Mouse (Mus musculus): ENCODE data around the gene Usp45.

The Usp45 gene

GRCm38 (mm10) chr4:21789836-21790235, 22.9 kb downstream of the Usp45 start:
- DNase-seq (ENCODE audit: low spot score in 2 of 2) = peak in 1 of 2 experiments; percentile 2

GRCm38 (mm10) chr4:21793631-21794030, 26.7 kb downstream of the Usp45 start:
- peak in 1 of 2 experiments; percentile 6 for DNase-seq (ENCODE audit: low spot score in 2 of 2)

GRCm38 (mm10) chr4:21801013-21801412, 34.1 kb downstream of the Usp45 start:
- no peak for DNase-seq (ENCODE audit: low spot score in 2 of 2)

- no peak for DNase-seq (ENCODE audit: low spot score in 2 of 2)
Observed at GRCm38 (mm10) chr4:21801620-21802019, 34.7 kb downstream of the Usp45 start.

- no peak for DNase-seq (ENCODE audit: low spot score in 2 of 2)
Observed at GRCm38 (mm10) chr4:21807204-21807603, 40.2 kb downstream of the Usp45 start.

GRCm38 (mm10) chr4:21810608-21811007, 43.7 kb downstream of the Usp45 start:
- DNase-seq (ENCODE audit: low spot score in 2 of 2) = no peak

- no peak for DNase-seq (ENCODE audit: low spot score in 2 of 2)
Observed at GRCm38 (mm10) chr4:21812635-21813034, 45.7 kb downstream of the Usp45 start.

- peak in 1 of 2 experiments; percentile 32 for DNase-seq (ENCODE audit: low spot score in 2 of 2)
Observed at GRCm38 (mm10) chr4:21814029-21814428, 47.1 kb downstream of the Usp45 start.

- no peak for DNase-seq (ENCODE audit: low spot score in 2 of 2)
Observed at GRCm38 (mm10) chr4:21826616-21827015, 59.7 kb downstream of the Usp45 start.

GRCm38 (mm10) chr4:21832844-21833243, 65.9 kb downstream of the Usp45 start:
- no peak for DNase-seq (ENCODE audit: low spot score in 2 of 2)

GRCm38 (mm10) chr4:21847481-21848286, 80.7 kb downstream of the Usp45 start, which contains the start of gene Pnisr:
TSS of gene Pnisr (plus strand) at chr4:21847583.
- DNase-seq (ENCODE audit: low spot score in 2 of 2) = peak; percentile 88 to 94

GRCm38 (mm10) chr4:21848287-21848630, 81.3 kb downstream of the Usp45 start:
- peak; percentile 86 to 87 for DNase-seq (ENCODE audit: low spot score in 2 of 2)

- no peak for DNase-seq (ENCODE audit: low spot score in 2 of 2)
Observed at GRCm38 (mm10) chr4:21857481-21857880, 90.5 kb downstream of the Usp45 start.

- DNase-seq (ENCODE audit: low spot score in 2 of 2) = no peak
Observed at GRCm38 (mm10) chr4:21865226-21865625, 98.3 kb downstream of the Usp45 start.

GRCm38 (mm10) chr4:21878776-21879175, 111.8 kb downstream of the Usp45 start:
- DNase-seq (ENCODE audit: low spot score in 2 of 2) = no peak

- peak; percentile 65 to 80 for DNase-seq (ENCODE audit: low spot score in 2 of 2)
Observed at GRCm38 (mm10) chr4:21879565-21880220, 112.7 kb downstream of the Usp45 start, which contains the start of gene Coq3. TSS of gene Coq3 (plus strand) at chr4:21879673.

- DNase-seq (ENCODE audit: low spot score in 2 of 2) = no peak
Observed at GRCm38 (mm10) chr4:21882806-21883205, 115.8 kb downstream of the Usp45 start.

GRCm38 (mm10) chr4:21885831-21886230, 118.9 kb downstream of the Usp45 start:
- no peak for DNase-seq (ENCODE audit: low spot score in 2 of 2)
